Mouse (Mus musculus) heart, postnatal 0 days (tissue): ENCODE measurements around the gene Zbtb18. TPM values are rescaled to one million over a fixed set of nuclear protein-coding genes. Genes with fewer than 3 reads are reported as not detected.

Experiments used
- ATAC-seq: fragments of 200-750 bp; cut with Nextera tagmentation; 2 replicates; pipeline ENCODE4 v1.8.0; 2017; ENCODE audit warnings: low read depth, moderate number of reproducible peaks, moderate library complexity; ENCODE audit not compliant: insufficient read depth
- DNase-seq: peaks from one replicate; pipeline ENCODE4 v3.0.0-alpha.2; 2016; ENCODE audit warnings: low spot score
- H3K27ac ChIP-seq: fragments of 300-500 bp; sonication (generic); 2 replicates; pipeline ENCODE4 v1.5.1; 2014; ENCODE audit warnings: low read depth, mild to moderate bottlenecking
- H3K27me3 ChIP-seq: fragments of 300-500 bp; sonication (generic); 2 replicates; pipeline ENCODE4 v1.6.1; 2014; ENCODE audit warnings: low read length, mixed read lengths; ENCODE audit not compliant: control insufficient read depth, insufficient read depth
- H3K36me3 ChIP-seq: fragments of 300-500 bp; sonication (generic); replicated peaks from 2 replicates; pipeline ENCODE4 v1.6.1; 2014; ENCODE audit warnings: low read length, mixed read lengths; ENCODE audit not compliant: control insufficient read depth, insufficient read depth
- H3K4me1 ChIP-seq: fragments of 300-500 bp; sonication (generic); 2 replicates; pipeline ENCODE4 v1.6.1; 2014; ENCODE audit warnings: antibody characterized with exemption; ENCODE audit not compliant: control insufficient read depth, insufficient read depth
- H3K4me2 ChIP-seq: fragments of 300-500 bp; sonication (generic); 2 replicates; pipeline ENCODE4 v1.6.1; 2014; ENCODE audit warnings: low read depth, mild to moderate bottlenecking, low read length, moderate library complexity
- H3K4me3 ChIP-seq: fragments of 300-500 bp; sonication (generic); 2 replicates; pipeline ENCODE4 v1.5.1; 2014; ENCODE audit warnings: low read depth, low read length
- H3K9ac ChIP-seq: fragments of 300-500 bp; sonication (generic); replicated peaks from 2 replicates; pipeline ENCODE4 v1.6.1; 2014; ENCODE audit warnings: low read depth, low read length, mixed read lengths
- H3K9me3 ChIP-seq: fragments of 300-500 bp; sonication (generic); replicated peaks from 2 replicates; pipeline ENCODE4 v1.6.1; 2016; ENCODE audit warnings: low read length; ENCODE audit not compliant: control insufficient read depth
- CTCF ChIP-seq: IDR thresholded peaks from 2 replicates; pipeline ENCODE4 v1.5.1; 2016; ENCODE audit warnings: antibody characterized with exemption, control low read depth, low read depth
- EP300 ChIP-seq: IDR thresholded peaks from 2 replicates; pipeline ENCODE4 v1.6.1; 2016; ENCODE audit warnings: antibody characterized with exemption, low read depth
- WGBS: fragments of 180-500 bp; shearing (Covaris S2); extraction: QIAGEN DNeasy Blood & Tissue Kit; methylation state at CpG from one replicate; pipeline ENCODE4 v1.1.7; 2014; 5-methylcytosine and 5-hydroxymethylcytosine counted together
- polyA plus RNA-seq: library from polyadenylated mRNA; unstranded; fragments of >200 nt; fragmentation: Nextera tagmentation; extraction: Ambion mirVana; gene quantifications from 2 replicates; pipeline ENCODE4 v1.2.1, GENCODE M21; 2015
- total RNA-seq: library from RNA; depleted of rRNA; stranded (reverse); fragments of >200 nt; gene quantifications from 2 replicates; pipeline ENCODE4 v1.2.3, GENCODE M21; 2014; ENCODE audit warnings: low replicate concordance

The Zbtb18 gene
- total and polyA plus RNA-seq, 2 experiments from 2014 or later = 1.7 to 15.2 TPM

DNA sequence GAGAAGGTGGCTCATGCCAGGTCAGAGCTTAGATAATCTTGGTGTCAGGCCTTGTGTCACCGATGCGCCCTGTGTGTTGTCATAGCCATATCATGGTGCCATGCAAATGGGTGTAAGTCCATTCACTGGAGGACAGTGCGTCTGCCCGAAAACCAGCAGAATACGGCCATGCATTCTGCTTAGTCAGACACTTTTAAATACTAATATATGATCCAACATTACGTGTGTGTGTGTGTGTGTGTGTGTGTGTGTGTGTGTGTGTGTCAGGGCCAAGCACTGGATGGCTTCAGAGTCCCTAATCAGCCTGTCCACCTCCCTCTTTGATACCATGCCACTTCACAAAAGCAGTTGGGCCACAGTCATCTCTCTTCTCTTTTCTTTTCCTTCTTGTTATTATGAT is 15.8 kb downstream of the Zbtb18 start:
- DNase-seq (no peak), ATAC-seq (no peak)
- TF ChIP-seq EP300 (no peak), CTCF (no peak)
- Histone ChIP-seq H3K27me3 (0 out of 2 replicates have a peak, but pooled peaks cover 2% of the 10 kb centered on the region), H3K4me3 (no peak overlapping the region), H3K4me2 (no peak overlapping the region), H3K27ac (no peak overlapping the region), H3K36me3 (no peaks in the 10 kb centered on the region), H3K4me1 (no peaks in the 10 kb centered on the region), H3K9me3 (no peaks in the 10 kb centered on the region), H3K9ac (no peak overlapping the region)
- 91% methylated on average over 6 of the region's 6 CpGs for WGBS

DNA sequence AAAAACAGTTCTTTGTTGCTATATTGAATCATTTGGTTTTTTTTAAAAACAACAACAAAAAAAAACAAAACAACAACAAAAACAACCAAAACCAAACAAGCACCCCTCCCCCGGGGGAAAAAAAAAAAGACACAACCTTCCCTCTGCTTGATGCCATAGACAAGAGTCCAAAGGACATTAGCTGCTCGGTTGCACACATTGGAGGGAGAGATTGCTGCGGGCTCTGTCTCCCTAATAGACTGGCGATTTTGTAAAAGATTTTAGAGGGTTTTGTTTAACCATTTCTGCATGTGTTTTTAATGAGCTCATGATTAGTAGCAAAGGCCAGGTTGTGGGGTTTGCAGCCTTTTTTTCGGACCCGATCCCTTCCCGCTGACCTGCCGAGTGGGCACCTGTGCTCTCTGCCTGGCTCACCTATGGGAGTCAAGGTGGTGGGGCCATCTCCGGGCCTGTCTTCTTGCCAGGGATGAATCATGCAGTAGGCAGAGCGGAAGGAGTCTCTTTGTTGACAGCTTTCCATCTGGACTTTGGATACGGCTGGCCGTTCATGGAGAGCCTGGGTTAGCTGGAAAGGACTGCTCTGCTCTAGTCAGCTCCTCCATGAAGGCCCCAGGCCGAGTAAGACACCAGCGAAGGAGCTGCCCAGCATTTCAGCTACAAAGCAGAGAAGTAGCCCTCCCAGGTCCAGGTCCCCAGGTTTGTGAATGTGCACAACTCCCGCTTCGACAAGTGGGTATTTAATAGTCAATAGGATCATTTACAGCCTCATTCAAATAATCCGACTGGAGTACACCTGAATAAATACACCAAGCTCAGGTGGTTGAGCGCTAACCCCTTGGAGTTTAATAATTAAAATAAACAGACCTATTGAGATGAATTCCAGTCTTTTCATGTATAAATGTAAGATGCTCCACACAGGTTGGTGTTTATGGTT is 16.6 kb downstream of the Zbtb18 start:
- H3K27ac ChIP-seq = no peak overlapping the region
- H3K9me3 ChIP-seq = no peaks in the 10 kb centered on the region
- ATAC-seq (no peak), DNase-seq (no peak)
- H3K4me2 ChIP-seq = no peak overlapping the region
- TF ChIP-seq EP300 (no peak), CTCF (no peak)
- H3K36me3 ChIP-seq = no peaks in the 10 kb centered on the region
- H3K9ac ChIP-seq = no peak overlapping the region
- 75% methylated on average over 18 of the region's 18 CpGs for WGBS
- 0 out of 2 replicates have a peak, but pooled peaks cover 2% of the 10 kb centered on the region for H3K27me3 ChIP-seq
- no peaks in the 10 kb centered on the region for H3K4me1 ChIP-seq
- no peak overlapping the region for H3K4me3 ChIP-seq

DNA sequence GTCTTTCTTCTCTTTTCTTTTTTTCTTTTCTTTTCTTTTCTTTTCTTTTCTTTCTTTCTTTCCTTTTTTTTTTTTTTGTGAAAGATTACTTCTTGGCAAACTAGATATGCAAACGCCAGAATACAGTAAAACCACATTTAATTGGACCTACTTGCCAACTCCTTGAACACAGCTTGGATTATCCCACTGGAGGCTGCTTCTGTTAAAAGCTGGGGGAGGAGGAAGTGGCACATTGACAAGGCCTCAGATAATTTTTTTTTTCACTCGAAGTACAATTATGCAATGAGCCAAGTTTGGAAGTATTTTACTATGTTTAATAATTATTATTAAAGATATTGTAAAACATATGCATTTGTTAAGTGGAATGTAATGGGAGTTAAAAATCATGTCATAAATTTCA is 17.4 kb downstream of the Zbtb18 start:
- Histone ChIP-seq H3K4me1 (no peaks in the 10 kb centered on the region), H3K4me3 (no peak overlapping the region), H3K9ac (no peak overlapping the region), H3K4me2 (no peak overlapping the region), H3K27me3 (0 out of 2 replicates have a peak, but pooled peaks cover 2% of the 10 kb centered on the region), H3K36me3 (no peaks in the 10 kb centered on the region), H3K9me3 (no peaks in the 10 kb centered on the region), H3K27ac (no peak overlapping the region)
- ATAC-seq (no peak), DNase-seq (no peak)
- WGBS = 35% methylated on average over 2 of the region's 2 CpGs
- TF ChIP-seq EP300 = no peak
- TF ChIP-seq CTCF = no peak

DNA sequence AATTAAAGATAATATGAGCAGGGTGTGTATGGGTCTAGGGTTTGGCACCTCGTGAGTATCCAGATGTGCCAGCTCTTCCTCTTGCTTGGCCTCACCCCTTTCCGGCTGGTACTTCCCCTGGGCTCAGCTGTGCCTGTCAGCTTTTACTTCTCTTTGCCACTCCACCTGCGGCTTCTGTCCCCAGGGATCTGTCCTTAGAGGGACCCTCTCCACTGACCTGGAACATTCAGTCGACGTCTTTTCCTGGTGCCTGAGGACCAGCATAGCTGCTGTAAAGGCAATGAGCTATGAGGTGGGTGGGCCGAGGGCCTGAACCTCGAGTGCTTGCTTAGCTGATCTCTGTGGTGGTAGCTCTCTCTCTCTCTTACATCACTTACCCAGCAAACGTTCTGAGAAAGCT is 25.0 kb downstream of the Zbtb18 start:
- Histone ChIP-seq H3K9ac (no peak overlapping the region), H3K36me3 (no peaks in the 10 kb centered on the region), H3K9me3 (no peaks in the 10 kb centered on the region), H3K4me2 (no peak overlapping the region), H3K4me3 (no peak overlapping the region), H3K27me3 (no peaks in the 10 kb centered on the region), H3K4me1 (no peaks in the 10 kb centered on the region), H3K27ac (no peak overlapping the region)
- DNase-seq (no peak), ATAC-seq (no peak)
- WGBS = 57% methylated on average over 8 of the region's 8 CpGs
- TF ChIP-seq CTCF (no peak), EP300 (no peak)

DNA sequence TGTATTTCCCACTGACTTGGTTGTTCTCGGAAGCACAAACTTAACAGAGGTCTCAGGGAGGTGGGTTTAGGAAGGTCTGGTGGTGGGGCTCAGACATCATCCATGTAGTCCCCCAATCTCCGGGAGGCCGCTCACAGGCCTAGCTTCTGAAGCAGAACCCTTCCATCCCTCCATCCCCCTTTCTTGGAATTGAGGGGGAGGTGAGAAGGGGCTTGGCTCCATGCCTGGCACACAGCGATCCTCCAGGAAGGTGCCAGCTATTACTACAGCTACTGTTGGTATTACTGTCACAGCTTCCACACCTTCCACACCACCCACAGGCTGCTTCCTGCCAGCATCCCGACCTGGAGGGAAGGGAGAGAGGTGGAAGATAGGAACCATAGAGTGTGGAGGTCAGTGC is 26.3 kb downstream of the Zbtb18 start:
- 78% methylated on average over 5 of the region's 5 CpGs for WGBS

More for the DNA sequence above, 26.3 kb downstream of the Zbtb18 start:
- Histone ChIP-seq H3K9me3 (no peaks in the 10 kb centered on the region), H3K4me2 (no peak overlapping the region), H3K36me3 (no peaks in the 10 kb centered on the region), H3K27me3 (no peaks in the 10 kb centered on the region), H3K4me3 (no peak overlapping the region), H3K27ac (no peak overlapping the region), H3K9ac (no peak overlapping the region), H3K4me1 (no peaks in the 10 kb centered on the region)
- DNase-seq (no peak), ATAC-seq (no peak)
- no peak for TF ChIP-seq CTCF
- TF ChIP-seq EP300 = no peak
